Mouse (Mus musculus) urinary bladder, adult 2 months (tissue): ENCODE data around the gene Wdcp. TPM values are rescaled to one million over a fixed set of nuclear protein-coding genes. Genes with fewer than 3 reads are reported as not detected.
"Not testable (repeated sequence)": the region's sequence is repeated elsewhere in the genome, so short reads cannot be mapped to it uniquely, and the experiment has no call there.

ENCODE experiments used
- DNase-seq: peaks from one replicate; pipeline ENCODE4 v3.0.0; 2022; ENCODE audit warnings: low spot score
- polyA plus RNA-seq: library from polyadenylated mRNA; depleted of rRNA; stranded (reverse); fragments of >200 nt; gene quantifications from 2 replicates; pipeline ENCODE4 v1.2.3, GENCODE M21; 2012; rRNA removed

Wdcp gene
- polyA plus RNA-seq = 8.4 and 8.9 TPM in 2 replicates

- DNase-seq = peak; percentile 67
Measured at GRCm38 (mm10) chr12:4842890-4843597, at the start of gene Wdcp. TSS of gene Wdcp (plus strand) at chr12:4843303.

- no peak for DNase-seq
Measured at GRCm38 (mm10) chr12:4793718-4794117, 49.4 kb upstream of the Wdcp start.

- not testable (repeated sequence) for DNase-seq
Measured at GRCm38 (mm10) chr12:4797471-4797870, 45.6 kb upstream of the Wdcp start.

- DNase-seq = no peak
Measured at GRCm38 (mm10) chr12:4811036-4811435, 32.1 kb upstream of the Wdcp start.

GRCm38 (mm10) chr12:4811705-4812104 lies 31.4 kb upstream of the Wdcp start:
- no peak for DNase-seq

- no peak for DNase-seq
Measured at GRCm38 (mm10) chr12:4813636-4814035, 29.5 kb upstream of the Wdcp start.

- DNase-seq = no peak
Measured at GRCm38 (mm10) chr12:4816680-4817360, 26.3 kb upstream of the Wdcp start.

- DNase-seq = peak; percentile 93
Measured at GRCm38 (mm10) chr12:4817361-4818101, 25.6 kb upstream of the Wdcp start, which contains the start of gene Sf3b6. TSS of gene Sf3b6 (plus strand) at chr12:4817544.

GRCm38 (mm10) chr12:4827256-4827655 lies 15.8 kb upstream of the Wdcp start:
- DNase-seq = no peak

- no peak for DNase-seq
Measured at GRCm38 (mm10) chr12:4836959-4837358, 6.1 kb upstream of the Wdcp start.

GRCm38 (mm10) chr12:4840010-4840409 lies 3.1 kb upstream of the Wdcp start:
- DNase-seq = no peak

- no peak for DNase-seq
Measured at GRCm38 (mm10) chr12:4840741-4841140, 2.4 kb upstream of the Wdcp start.

- DNase-seq = peak; percentile 42
Measured at GRCm38 (mm10) chr12:4841392-4841887, 1.7 kb upstream of the Wdcp start, which contains the start of gene Fkbp1b. TSS of gene Fkbp1b (minus strand) at chr12:4841591.

GRCm38 (mm10) chr12:4842456-4842855 lies 647 bp upstream of the Wdcp start:
- no peak for DNase-seq

GRCm38 (mm10) chr12:4843741-4844140 lies 638 bp downstream of the Wdcp start:
- DNase-seq = no peak

- no peak for DNase-seq
Measured at GRCm38 (mm10) chr12:4856160-4856559, 13.1 kb downstream of the Wdcp start.

- DNase-seq = no peak
Measured at GRCm38 (mm10) chr12:4856834-4857233, 13.7 kb downstream of the Wdcp start.

- DNase-seq = no peak
Measured at GRCm38 (mm10) chr12:4859241-4859914, 16.3 kb downstream of the Wdcp start.

GRCm38 (mm10) chr12:4862672-4863071 lies 19.6 kb downstream of the Wdcp start:
- no peak for DNase-seq

- DNase-seq = no peak
Measured at GRCm38 (mm10) chr12:4863654-4864337, 20.7 kb downstream of the Wdcp start.

GRCm38 (mm10) chr12:4864338-4864690 lies 21.2 kb downstream of the Wdcp start:
- DNase-seq = no peak
